Mouse (Mus musculus): ENCODE measurements at regions not wholly inside any gene's neighbourhood (a gene's known extent, or its start where the extent isn't known, plus 50 kb on each side); places are given as distances from the start of the nearest gene placed in this dataset.

- DNase-seq (ENCODE audit: low spot score in 2 of 2) = no peak
Measured at GRCm38 (mm10) chr15:36945309-36945708, 62.3 kb downstream of the Zfp706 start.

- DNase-seq (ENCODE audit: low spot score in 2 of 2) = no peak
Measured at GRCm38 (mm10) chr15:36944556-36945171, 62.9 kb downstream of the Zfp706 start.

DNA sequence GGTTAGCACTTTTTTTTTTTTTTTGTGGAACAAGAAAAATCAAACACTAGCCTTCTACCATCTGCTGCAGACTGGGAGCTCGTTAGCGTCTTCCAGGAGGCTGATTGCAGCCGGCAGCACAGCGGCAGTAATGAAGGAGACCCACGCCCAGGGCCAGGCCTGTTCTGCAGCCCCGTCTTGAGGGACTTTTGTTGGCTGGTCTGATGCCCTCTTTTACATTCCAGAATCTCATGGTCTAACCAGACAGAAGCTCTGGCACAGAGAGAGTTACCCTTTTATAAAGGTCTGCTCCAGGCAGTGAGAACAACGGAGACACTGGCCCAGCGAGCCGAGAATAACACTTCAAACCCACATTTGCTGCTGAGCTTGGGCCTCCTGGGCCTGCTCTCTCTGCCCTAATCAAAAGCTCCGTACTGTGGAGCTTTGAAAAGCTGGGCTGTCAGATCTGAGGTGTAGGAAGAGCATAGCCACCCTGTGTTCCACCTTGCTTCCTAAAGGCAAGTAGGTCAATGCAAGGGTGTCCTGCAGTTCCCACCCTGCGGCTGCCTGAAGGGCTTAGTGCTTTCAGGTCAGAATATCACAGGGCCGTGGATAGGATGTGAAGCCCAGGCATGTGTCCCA, 64.0 kb downstream of the Zfp706 start:
- DNase-seq (ENCODE audit: low spot score in 2 of 2) = peak in 1 of 2 experiments; percentile 50

DNA sequence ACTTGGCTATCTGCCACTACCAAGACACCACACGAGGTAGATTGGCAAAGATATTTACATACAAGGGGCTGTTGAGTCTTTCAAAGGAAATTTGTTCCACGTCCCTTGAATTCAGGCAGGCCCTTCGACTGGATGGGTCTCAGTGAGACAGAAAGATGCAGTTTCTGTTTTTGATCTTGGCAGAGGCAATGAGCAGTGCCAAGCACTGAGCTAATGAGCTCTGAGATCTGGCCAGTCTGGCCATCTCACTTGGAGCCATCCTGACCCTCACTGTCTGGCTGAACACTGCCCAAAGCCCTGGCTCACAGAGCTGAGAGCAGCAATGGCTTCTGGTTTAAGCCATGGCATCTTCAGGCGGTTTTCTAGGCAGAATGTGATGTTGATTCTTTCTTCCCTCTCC, 65.3 kb downstream of the Zfp706 start:
- no peak for DNase-seq (ENCODE audit: low spot score in 2 of 2)

DNA sequence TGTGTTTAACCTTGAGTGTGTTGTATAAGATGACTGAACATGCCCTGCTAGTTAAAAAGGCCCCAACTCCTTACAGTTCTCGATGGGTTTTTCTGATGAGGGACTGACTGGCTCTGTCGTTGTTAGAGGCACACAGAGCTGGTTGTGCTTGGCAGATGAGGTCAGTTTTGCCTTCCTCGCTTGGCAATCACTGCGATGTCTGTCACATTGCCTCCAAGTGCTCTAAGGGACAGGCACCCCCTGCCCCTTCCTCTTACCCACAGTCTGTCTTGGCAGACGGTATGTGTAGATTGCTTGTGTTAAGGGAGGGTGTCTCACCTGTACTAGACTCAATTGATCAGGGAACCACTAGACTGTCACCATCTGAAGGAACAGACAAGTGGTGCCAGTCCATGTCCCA, 65.8 kb downstream of the Zfp706 start:
- DNase-seq (ENCODE audit: low spot score in 2 of 2) = no peak

GRCm38 (mm10) chr15:36939608-36940007, 68.0 kb downstream of the Zfp706 start:
- no peak for DNase-seq (ENCODE audit: low spot score in 2 of 2)

GRCm38 (mm10) chr15:36939153-36939552, 68.4 kb downstream of the Zfp706 start:
- DNase-seq (ENCODE audit: low spot score in 2 of 2) = no peak

DNA sequence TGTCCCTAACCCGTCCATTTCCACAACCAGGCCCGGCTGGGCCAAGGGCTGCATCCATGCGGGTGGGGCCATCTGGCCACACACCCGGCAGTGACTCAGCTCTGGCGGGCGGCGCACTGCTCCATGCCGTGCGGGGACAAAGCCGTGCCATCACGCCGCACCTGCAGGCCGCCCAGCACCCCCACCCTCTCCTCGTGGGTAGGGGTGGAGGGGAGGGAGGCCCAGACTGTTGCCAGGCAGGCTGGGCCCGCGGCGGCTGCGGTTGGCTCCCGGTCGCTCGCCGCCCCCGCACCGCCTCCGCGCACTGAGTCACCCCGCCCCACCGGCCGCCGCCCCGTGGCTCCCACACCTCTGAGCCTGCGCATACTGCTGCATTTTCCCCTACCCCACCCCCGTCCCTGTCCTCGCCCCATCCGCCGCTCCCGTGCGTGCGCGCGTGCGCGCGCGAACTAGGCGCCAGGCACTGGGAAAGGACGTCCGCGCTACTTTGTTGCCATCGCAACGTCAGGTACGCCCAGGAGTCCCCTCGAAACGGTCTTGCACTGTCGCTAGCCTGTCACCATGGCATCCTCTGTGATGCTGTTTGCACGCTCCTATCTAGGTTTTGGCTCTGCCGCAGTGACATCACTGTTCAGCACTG, 68.9 kb downstream of the Zfp706 start:
- peak; percentile 85 to 91 for DNase-seq (ENCODE audit: low spot score in 2 of 2)

DNA sequence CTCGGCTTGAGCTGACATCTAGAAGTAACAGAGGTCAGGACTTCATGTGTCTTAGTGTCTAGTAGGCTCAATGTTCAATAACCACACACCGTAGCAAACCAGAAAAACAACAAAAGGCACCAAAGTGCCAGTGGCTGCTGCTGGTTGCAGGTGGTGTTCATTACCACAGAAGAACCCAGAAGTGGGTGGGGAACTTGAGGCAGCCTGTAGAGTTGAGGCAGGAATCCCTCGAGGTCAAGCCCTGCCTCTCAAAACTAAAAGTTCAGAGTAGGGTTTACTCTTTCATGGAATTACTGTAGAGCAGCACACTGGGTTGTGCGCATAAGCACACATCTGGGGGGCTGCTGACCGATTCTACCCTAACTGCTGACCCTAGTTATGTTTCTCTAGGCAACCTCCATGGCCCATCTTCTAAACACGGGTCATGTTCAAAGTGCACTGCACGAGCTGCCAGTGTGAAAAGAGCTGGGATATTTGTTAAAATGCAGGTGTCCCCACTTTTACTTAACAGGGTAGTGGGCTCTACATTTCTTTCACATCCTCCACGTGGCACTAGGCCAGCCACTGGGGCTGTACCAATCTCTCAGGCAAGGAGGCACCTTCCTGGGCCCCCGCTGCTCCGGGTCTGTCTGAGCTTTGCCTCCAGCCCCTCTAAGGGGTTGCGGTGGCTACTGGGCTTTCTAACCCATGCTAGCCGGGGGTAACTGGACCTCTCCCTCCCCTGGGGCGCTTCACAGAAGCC, 69.6 kb downstream of the Zfp706 start:
- no peak for DNase-seq (ENCODE audit: low spot score in 2 of 2)

- DNase-seq (ENCODE audit: low spot score in 2 of 2) = no peak
Measured at GRCm38 (mm10) chr15:36937067-36937657, 70.4 kb downstream of the Zfp706 start.

DNA sequence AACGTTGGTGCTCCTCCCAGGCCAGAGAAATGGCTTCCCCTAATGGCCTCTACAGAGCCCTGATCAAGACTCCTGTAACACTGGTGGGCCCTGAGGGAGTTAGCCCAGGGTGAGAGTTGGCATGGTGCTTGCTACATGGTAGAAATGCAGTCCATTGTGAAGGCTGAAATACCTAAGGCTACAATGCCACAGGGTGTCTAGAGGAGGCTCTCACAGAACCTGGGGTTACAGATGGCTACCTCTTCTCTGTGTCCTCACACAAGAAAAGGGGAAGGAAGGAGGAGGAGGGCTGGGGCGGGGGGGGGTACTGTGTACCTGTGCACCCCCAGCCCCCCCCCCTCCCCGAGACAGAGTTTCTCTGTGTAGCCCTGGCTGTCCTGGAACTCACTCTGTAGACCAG, 72.8 kb downstream of the Zfp706 start:
- DNase-seq (ENCODE audit: low spot score in 2 of 2) = no peak

- DNase-seq (ENCODE audit: low spot score in 2 of 2) = no peak
Measured at GRCm38 (mm10) chr15:36933581-36933991, 74.0 kb downstream of the Zfp706 start.

- DNase-seq (ENCODE audit: low spot score in 2 of 2) = no peak
Measured at GRCm38 (mm10) chr15:36931460-36931859, 76.1 kb downstream of the Zfp706 start.

- DNase-seq (ENCODE audit: low spot score in 2 of 2) = no peak
Measured at GRCm38 (mm10) chr15:36930433-36930832, 77.1 kb downstream of the Zfp706 start.

DNA sequence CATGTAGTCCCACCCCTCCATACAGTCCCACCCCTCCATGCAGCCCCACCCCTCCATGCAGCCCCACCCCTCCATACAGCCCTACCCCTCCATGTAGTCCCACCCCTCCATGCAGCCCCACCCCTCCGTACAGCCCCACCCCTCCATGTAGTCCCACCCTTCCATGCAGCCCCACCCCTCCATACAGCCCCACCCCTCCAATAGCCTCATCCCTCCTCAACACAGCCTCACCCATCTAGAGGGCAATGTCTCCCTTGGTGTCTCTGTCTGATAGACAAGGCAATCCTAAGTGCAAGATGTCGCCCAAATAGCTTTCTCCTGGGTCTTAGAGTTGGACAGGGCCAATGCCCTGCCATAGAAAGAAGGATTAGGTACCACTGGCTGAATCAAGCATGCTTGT, 77.8 kb downstream of the Zfp706 start:
- DNase-seq (ENCODE audit: low spot score in 2 of 2) = no peak

DNA sequence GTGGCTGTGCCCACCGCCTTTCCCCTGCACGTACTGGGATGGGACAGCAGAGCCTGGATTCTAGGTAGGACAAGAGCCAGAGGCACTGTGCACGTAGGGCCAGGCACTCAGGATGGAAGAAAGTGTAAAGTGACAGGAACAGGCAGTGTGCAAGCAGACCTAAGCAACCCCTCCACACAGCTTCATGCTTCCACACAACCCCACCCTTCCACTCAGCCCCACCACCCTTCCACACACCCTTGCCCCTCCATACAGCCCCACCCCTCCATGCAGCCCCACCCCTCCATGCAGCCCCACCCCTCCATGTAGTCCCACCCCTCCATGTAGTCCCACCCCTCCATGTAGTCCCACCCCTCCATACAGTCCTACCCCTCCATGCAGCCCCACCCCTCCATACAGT, 78.5 kb downstream of the Zfp706 start:
- no peak for DNase-seq (ENCODE audit: low spot score in 2 of 2)

GRCm38 (mm10) chr15:36928678-36929077, 78.9 kb downstream of the Zfp706 start:
- DNase-seq (ENCODE audit: low spot score in 2 of 2) = no peak

- no peak for DNase-seq (ENCODE audit: low spot score in 2 of 2)
Measured at GRCm38 (mm10) chr15:36927436-36927835, 80.1 kb downstream of the Zfp706 start.

DNA sequence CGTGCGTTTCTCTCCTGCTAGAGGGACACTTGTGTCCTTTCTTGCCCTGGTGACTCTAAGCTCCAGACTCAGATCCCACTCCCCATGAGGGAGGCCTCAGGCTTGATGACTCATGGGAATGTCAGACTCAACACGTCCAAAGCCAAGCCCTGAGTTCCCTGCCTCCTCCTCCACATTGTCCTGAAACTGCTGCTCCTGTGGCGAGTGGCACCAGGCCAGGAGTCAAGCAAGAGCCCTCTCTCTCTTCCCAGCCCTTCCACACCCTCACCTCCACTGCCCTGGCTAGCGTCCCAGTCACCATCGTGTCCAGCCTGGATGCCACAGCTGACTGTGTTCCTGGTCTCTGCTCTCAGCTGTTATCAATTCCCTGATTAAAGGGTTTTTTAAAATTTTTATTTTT, 83.4 kb downstream of the Zfp706 start:
- DNase-seq (ENCODE audit: low spot score in 2 of 2) = no peak

- DNase-seq (ENCODE audit: low spot score in 2 of 2) = no peak
Measured at GRCm38 (mm10) chr15:36921384-36921783, 86.2 kb downstream of the Zfp706 start.

DNA sequence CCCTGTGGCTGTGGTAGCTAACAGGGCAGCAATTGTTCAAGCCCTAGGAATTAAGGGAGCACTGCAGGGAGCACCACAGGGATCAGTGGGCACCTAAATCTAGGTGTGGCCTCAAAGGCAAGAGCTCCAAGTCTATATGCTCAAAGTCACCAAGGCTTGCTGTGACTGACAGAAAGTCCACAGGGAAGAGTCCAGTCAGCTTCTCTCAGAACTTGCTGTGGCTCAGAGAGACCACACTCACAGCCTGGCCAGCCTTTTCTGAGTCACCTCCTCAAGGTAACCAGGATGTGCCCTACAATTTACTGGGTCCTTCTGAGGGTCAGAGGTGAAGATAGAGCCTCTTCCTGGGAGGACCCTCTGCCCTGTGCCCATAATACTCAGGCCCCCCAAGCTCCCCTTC, 86.7 kb downstream of the Zfp706 start:
- DNase-seq (ENCODE audit: low spot score in 2 of 2) = no peak

- no peak for DNase-seq (ENCODE audit: low spot score in 2 of 2)
Measured at GRCm38 (mm10) chr15:36919704-36920103, 87.9 kb downstream of the Zfp706 start.
